Mouse (Mus musculus) G1E (cell line): ENCODE results near the gene Pnp.
"Not testable (repeated sequence)": the region's sequence is repeated elsewhere in the genome, so short reads cannot be mapped to it uniquely, and the experiment has no call there.

ENCODE experiments used
- CTCF ChIP-seq: IDR thresholded peaks from 2 replicates; pipeline ENCODE4 v1.5.1; 2012; ENCODE audit warnings: low read depth, low read length, inconsistent platforms, mixed read lengths
- GATA2 ChIP-seq: IDR thresholded peaks from 2 replicates; pipeline ENCODE4 v1.6.1; 2012; ENCODE audit warnings: low read depth, low read length, inconsistent platforms, borderline replicate concordance
- POLR2AphosphoS5 ChIP-seq: IDR thresholded peaks from 2 replicates; pipeline ENCODE4 v1.6.1; 2012; ENCODE audit warnings: low read depth, low read length, inconsistent platforms; ENCODE audit not compliant: insufficient replicate concordance
- TAL1 ChIP-seq: conservative IDR thresholded peaks from 2 replicates; pipeline ENCODE4 v1.6.1; 2012; ENCODE audit warnings: low read depth, low read length, inconsistent platforms, mixed read lengths

- TF ChIP-seq CTCF, POLR2AphosphoS5, TAL1, GATA2: not testable (repeated sequence)
Measured at GRCm38 (mm10) chr14:50945081-50945480, 14.2 kb downstream of the Pnp start.
